Mouse (Mus musculus) midbrain, embryonic 16.5 days (tissue): Measurements from ENCODE around the gene Clptm1l. TPM values are rescaled to one million over a fixed set of nuclear protein-coding genes. Genes with fewer than 3 reads are reported as not detected.

Experiments used
- ATAC-seq: fragments of 200-750 bp; cut with Nextera tagmentation; 2 replicates; pipeline ENCODE4 v1.8.0; 2017; ENCODE audit warnings: moderate TSS enrichment
- H3K27ac ChIP-seq: fragments of 300-500 bp; sonication (generic); 2 replicates; pipeline ENCODE4 v1.5.1; 2014; ENCODE audit warnings: mild to moderate bottlenecking, low read length, mixed read lengths
- H3K27me3 ChIP-seq: fragments of 300-500 bp; sonication (generic); 2 replicates; pipeline ENCODE4 v1.6.1; 2014; ENCODE audit warnings: low read depth, low read length, mixed read lengths; ENCODE audit not compliant: control insufficient read depth, insufficient read depth
- H3K36me3 ChIP-seq: fragments of 300-500 bp; sonication (generic); 2 replicates; pipeline ENCODE4 v1.6.1; 2014; ENCODE audit warnings: mild to moderate bottlenecking, low read length, moderate library complexity, mixed read lengths; ENCODE audit not compliant: control insufficient read depth, insufficient read depth
- H3K4me1 ChIP-seq: fragments of 300-500 bp; sonication (generic); 2 replicates; pipeline ENCODE4 v1.6.1; 2014; ENCODE audit warnings: mild to moderate bottlenecking, low read length, mixed read lengths; ENCODE audit not compliant: control insufficient read depth, insufficient read depth
- H3K4me2 ChIP-seq: fragments of 300-500 bp; sonication (generic); 2 replicates; pipeline ENCODE4 v1.6.1; 2014; ENCODE audit warnings: mild to moderate bottlenecking, low read length, mixed read lengths
- H3K4me3 ChIP-seq: fragments of 300-500 bp; sonication (generic); 2 replicates; pipeline ENCODE4 v1.5.1; 2014; ENCODE audit warnings: low read depth, mild to moderate bottlenecking, low read length, moderate library complexity, mixed read lengths
- H3K9ac ChIP-seq: fragments of 300-500 bp; sonication (generic); 2 replicates; pipeline ENCODE4 v1.6.1; 2014; ENCODE audit warnings: low read depth, low read length, mixed read lengths
- H3K9me3 ChIP-seq: fragments of 300-500 bp; sonication (generic); replicated peaks from 2 replicates; pipeline ENCODE4 v1.6.1; 2014; ENCODE audit warnings: mild to moderate bottlenecking, low read length, mixed read lengths; ENCODE audit not compliant: control insufficient read depth, poor library complexity, severe bottlenecking
- WGBS: fragments of 180-500 bp; shearing (Covaris S2); extraction: QIAGEN DNeasy Blood & Tissue Kit; methylation state at CpG from one replicate; pipeline ENCODE4 v1.1.7; 2014; 5-methylcytosine and 5-hydroxymethylcytosine counted together
- polyA plus RNA-seq: library from polyadenylated mRNA; unstranded; fragments of >200 nt; fragmentation: Nextera tagmentation; extraction: Ambion mirVana; gene quantifications from 2 replicates; pipeline ENCODE4 v1.2.1, GENCODE M21; 2015

Gene Clptm1l
- polyA plus RNA-seq, 1 experiment from 2014 or later = 136 TPM

GRCm38 (mm10) chr13:73604156-73604957 lies 551 bp downstream of the Clptm1l start:
- Histone ChIP-seq H3K4me3 (peak overlapping the region; percentile 91), H3K36me3 (peaks cover 12% of the 10 kb centered on the region), H3K27me3 (no peaks in the 10 kb centered on the region), H3K4me1 (peaks cover 20% of the 10 kb centered on the region), H3K9me3 (no peaks in the 10 kb centered on the region), H3K27ac (peak overlapping the region; percentile 72), H3K4me2 (peak overlapping the region; percentile 99), H3K9ac (peak overlapping the region; percentile 89)
- WGBS = 4% methylated on average over 35 of the region's 39 CpGs
- peak; percentile 88 for ATAC-seq

DNA sequence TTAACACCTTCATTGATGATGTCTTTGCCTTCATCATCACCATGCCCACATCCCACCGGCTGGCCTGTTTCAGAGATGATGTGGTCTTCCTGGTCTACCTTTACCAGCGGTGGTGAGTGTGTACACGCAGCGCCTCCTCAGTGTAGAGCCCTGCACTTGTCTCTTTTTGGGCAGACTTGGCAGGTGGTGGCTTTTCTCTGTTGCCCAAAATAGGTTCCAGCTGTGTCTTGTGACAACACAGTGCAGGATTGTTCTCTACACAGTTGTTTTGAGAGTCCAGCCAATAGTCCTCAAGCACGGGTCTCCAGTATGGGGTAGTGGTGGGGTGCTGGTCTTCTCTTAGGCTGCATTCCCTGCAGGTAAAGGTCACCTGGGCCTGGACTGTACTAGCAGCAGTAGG lies 14.6 kb downstream of the Clptm1l start:
- no peak overlapping the region for H3K4me2 ChIP-seq
- peaks cover 63% of the 10 kb centered on the region for H3K36me3 ChIP-seq
- H3K27ac ChIP-seq = no peak overlapping the region
- H3K4me3 ChIP-seq = no peak overlapping the region
- no peaks in the 10 kb centered on the region for H3K27me3 ChIP-seq
- no peak overlapping the region for H3K9ac ChIP-seq
- WGBS = 94% methylated on average over 5 of the region's 5 CpGs
- no peaks in the 10 kb centered on the region for H3K9me3 ChIP-seq
- ATAC-seq = no peak
- no peaks in the 10 kb centered on the region for H3K4me1 ChIP-seq

- Histone ChIP-seq H3K36me3 (peaks cover 45% of the 10 kb centered on the region), H3K27ac (no peak overlapping the region), H3K9ac (no peak overlapping the region), H3K27me3 (no peaks in the 10 kb centered on the region), H3K4me3 (no peak overlapping the region), H3K4me2 (no peak overlapping the region), H3K9me3 (no peaks in the 10 kb centered on the region), H3K4me1 (no peaks in the 10 kb centered on the region)
- WGBS = 66% methylated on average over 6 of the region's 6 CpGs
- ATAC-seq = no peak
These were observed 16.8 kb downstream of the Clptm1l start for GRCm38 (mm10) chr13:73620637-73621036.

DNA sequence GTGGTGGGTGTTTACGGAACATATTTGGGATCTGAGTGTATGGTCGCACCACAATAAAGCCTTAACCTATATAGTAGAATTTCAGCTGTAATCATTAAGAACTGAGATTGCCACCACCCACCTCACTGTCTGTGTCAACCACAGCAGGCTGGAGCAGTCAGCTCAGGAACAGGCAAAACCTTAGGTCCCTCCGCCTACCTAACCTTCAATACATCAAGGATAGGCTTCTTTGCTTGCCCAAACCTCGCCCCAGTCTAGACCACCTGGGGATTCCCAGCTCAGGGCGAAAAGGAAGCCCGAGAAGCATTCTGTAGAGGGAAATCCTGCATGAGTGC lies 22.6 kb downstream of the Clptm1l start:
- Histone ChIP-seq H3K27me3 (no peaks in the 10 kb centered on the region), H3K9me3 (no peaks in the 10 kb centered on the region), H3K27ac (no peak overlapping the region), H3K4me3 (peak overlapping the region; percentile 52), H3K4me2 (peak overlapping the region; percentile 89), H3K9ac (peak overlapping the region; percentile 74; the same call in 1 of the 2 replicates), H3K4me1 (peaks cover 11% of the 10 kb centered on the region), H3K36me3 (no peaks in the 10 kb centered on the region; the same call in 1 of the 2 replicates)
- 45% methylated on average over 6 of the region's 6 CpGs for WGBS
- ATAC-seq = peak; percentile 63

GRCm38 (mm10) chr13:73626745-73627549 lies 23.1 kb downstream of the Clptm1l start, which contains the start of gene Tert:
TSS of gene Tert (plus strand) at chr13:73626911.
- Histone ChIP-seq H3K4me2 (peak within 1 kb of the TSS; percentile 89), H3K9ac (peak within 1 kb of the TSS; percentile 74), H3K27ac (peak within 1 kb of the TSS; percentile 38; the same call in 1 of the 2 replicates), H3K9me3 (no peaks in the 10 kb centered on the region), H3K36me3 (no peaks in the 10 kb centered on the region), H3K4me3 (peak within 1 kb of the TSS; percentile 52), H3K4me1 (peaks cover 11% of the 10 kb centered on the region), H3K27me3 (no peaks in the 10 kb centered on the region)
- WGBS = 11% methylated on average over 47 of the region's 47 CpGs
- peak; percentile 90 for ATAC-seq

- H3K27me3 ChIP-seq = no peaks in the 10 kb centered on the region
- H3K9ac ChIP-seq = no peak overlapping the region
- WGBS = 81% methylated on average over 11 of the region's 11 CpGs
- no peak overlapping the region for H3K4me3 ChIP-seq
- H3K27ac ChIP-seq = no peak overlapping the region
- peaks cover 11% of the 10 kb centered on the region for H3K4me1 ChIP-seq
- no peak overlapping the region for H3K4me2 ChIP-seq
- no peaks in the 10 kb centered on the region for H3K9me3 ChIP-seq
- ATAC-seq = no peak
- peaks cover under 1% of the 10 kb centered on the region; the same call in 1 of the 2 replicates for H3K36me3 ChIP-seq
These were observed 24.8 kb downstream of the Clptm1l start for GRCm38 (mm10) chr13:73628586-73629113.

DNA sequence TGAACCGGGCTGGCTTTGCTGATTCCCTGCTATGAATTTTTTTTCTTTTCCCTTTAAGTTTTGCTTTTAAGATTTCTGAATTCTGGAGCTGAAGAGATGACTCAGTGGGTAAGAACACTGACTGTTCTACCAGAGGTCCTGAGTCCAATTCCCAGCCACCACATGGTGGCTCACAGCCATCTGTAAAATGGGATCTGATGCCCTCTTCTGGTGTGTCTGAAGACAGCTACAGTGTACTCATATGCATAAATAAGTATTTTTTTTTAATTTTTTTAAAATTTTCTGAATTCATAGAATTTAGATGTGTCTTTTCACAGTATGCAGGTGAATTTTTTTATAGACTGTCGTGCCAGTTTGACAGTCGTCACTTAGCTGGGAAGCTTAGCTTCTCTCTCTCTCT lies 28.0 kb downstream of the Clptm1l start:
- peaks cover 7% of the 10 kb centered on the region for H3K36me3 ChIP-seq

DNA sequence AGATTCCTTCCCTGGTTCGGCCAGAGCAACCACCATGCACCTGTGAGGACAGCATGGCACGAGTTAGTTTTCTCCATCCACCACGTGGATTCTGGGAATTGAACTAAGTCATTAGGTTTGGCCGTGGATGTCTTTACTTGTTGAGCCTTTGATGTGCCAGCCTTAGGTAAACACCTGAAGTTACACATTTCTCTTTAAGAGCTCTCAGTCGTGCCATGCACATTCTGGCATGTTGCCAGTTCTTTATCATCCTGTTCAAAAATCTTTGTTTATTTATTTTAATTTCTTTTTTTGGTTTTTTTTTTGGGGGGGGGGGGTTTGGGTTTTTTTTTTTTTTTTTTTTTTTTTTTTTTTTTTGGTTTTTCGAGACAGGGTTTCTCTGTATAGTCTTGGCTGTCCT lies 34.0 kb downstream of the Clptm1l start:
- no peak for ATAC-seq
- WGBS = 80% methylated on average over 5 of the region's 6 CpGs
- no peak overlapping the region for H3K9ac ChIP-seq

More for the DNA sequence above, 28.0 kb downstream of the Clptm1l start:
- Histone ChIP-seq H3K27me3 (no peaks in the 10 kb centered on the region), H3K9ac (no peak overlapping the region), H3K4me2 (no peak overlapping the region), H3K9me3 (no peaks in the 10 kb centered on the region), H3K4me3 (no peak overlapping the region), H3K27ac (no peak overlapping the region), H3K4me1 (peaks cover 11% of the 10 kb centered on the region)
- no peak for ATAC-seq
- WGBS = 95% methylated on average over 3 of the region's 3 CpGs

More for the DNA sequence above, 34.0 kb downstream of the Clptm1l start:
- peaks cover 7% of the 10 kb centered on the region for H3K36me3 ChIP-seq
- no peaks in the 10 kb centered on the region for H3K9me3 ChIP-seq
- no peak overlapping the region for H3K4me2 ChIP-seq
- H3K27me3 ChIP-seq = no peaks in the 10 kb centered on the region
- H3K4me1 ChIP-seq = no peaks in the 10 kb centered on the region
- no peak overlapping the region for H3K27ac ChIP-seq
- no peak overlapping the region for H3K4me3 ChIP-seq
